Mouse (Mus musculus): Measurements from ENCODE around the gene Efna5. TPM values are rescaled to one million over a fixed set of nuclear protein-coding genes. Genes with fewer than 3 reads are reported as not detected.

Gene Efna5
- polyA plus RNA-seq, 3 experiments from 2014 or later: 0.13 TPM; not detected in 1

- no peak for ATAC-seq
Measured at GRCm38 (mm10) chr17:62746827-62747226, 134.3 kb downstream of the Efna5 start.

DNA sequence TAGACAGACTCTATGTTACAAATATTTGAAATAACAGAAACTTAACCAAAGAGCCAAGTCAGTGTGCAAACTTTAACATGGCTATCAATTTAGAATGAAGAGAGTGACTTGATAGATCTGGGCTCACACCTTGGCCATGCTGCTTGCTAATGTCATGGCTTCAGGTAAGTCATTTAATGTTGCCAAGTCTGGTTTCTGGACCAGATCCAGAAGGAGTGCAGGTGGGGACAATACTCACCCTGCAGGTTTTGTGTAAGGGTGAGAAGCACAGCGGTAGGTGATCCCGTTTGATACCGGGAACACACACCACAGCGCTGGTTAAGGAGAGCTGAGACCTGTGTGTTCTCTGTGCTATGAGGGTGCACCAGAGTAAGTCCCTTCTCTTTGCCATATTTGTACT is 135.8 kb downstream of the Efna5 start:
- ATAC-seq: no peak

GRCm38 (mm10) chr17:62744239-62744638 is 136.9 kb downstream of the Efna5 start:
- no peak for ATAC-seq

GRCm38 (mm10) chr17:62741702-62742101 is 139.4 kb downstream of the Efna5 start:
- no peak for ATAC-seq

DNA sequence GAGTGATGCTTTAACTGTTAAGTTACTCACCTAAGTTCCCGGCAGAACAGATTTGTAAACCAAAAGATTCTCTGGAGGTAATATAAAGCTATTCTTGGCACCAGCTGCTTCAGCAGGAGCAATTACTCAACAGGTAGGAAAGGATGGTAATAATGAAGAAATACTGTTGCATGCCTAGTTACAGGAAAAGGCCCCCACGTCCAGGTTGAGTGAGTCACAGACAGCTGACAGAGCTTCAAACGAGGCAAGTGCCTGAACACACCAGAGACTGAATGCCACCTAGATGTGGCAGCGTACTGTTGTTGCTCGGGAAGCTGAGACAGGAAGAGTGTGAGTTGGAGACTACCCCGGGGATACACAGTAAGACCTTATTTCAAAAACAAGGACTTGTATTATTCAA is 140.1 kb downstream of the Efna5 start:
- ATAC-seq: no peak

- ATAC-seq: no peak
Measured at GRCm38 (mm10) chr17:62739993-62740392, 141.1 kb downstream of the Efna5 start.

DNA sequence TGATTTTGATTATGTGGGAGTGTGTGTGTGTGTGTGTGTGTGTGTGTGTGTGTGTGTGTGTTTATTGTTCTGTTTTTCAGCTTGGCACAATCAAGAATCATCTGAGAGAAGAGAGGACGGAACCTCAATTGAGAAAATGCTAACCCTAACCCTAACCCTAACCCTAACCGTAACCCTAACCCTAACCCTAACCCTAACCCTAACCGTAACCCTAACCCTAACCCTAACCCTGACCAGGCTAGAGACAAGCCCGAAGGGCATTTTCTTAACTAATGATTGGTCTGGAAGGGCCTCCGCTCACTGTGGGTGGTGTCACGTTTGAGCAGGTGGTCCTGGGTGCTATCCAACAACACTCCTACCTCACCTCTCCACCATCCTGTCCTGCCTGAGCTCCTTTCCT is 143.7 kb downstream of the Efna5 start:
- ATAC-seq: no peak

DNA sequence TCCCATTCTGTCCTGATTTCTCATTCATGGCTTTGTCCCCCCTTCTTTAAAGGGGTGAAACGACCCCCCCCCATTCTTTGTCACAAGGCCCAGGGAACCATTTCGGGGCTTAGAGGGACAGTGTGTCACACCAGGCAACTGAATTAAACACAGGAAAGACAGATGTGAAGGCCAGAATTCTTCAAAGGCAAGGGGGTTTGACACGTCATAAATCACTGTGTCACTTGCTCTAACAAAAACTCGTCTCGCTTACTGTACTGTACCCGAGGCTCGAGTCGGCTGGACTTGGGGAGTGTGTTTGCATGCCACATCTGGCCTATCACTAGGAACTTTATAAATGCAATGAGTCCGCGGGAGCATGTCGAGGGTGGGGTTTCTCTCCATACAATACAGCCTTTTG is 145.2 kb downstream of the Efna5 start:
- no peak for ATAC-seq

DNA sequence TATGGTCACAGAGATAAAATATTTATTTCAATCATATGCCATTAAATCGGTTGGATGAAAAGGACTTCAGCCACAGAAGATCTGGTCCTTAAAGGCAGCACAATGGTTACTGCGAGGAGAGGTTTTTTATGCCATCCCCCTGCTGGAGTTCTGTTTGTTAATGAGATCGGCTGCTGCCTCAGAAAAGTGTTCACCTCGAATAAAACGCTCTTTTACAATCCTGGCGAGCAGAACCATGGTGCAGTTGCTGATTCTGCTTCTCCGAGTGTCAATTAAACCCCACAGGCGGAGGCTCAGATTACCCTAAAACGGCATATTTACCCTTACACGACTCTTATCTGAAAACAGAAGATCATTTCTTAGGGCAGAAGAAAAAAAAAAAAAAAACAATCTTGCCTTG is 146.2 kb downstream of the Efna5 start:
- no peak for ATAC-seq

- ATAC-seq: no peak
Measured at GRCm38 (mm10) chr17:62734067-62734466, 147.1 kb downstream of the Efna5 start.

- no peak for ATAC-seq
Measured at GRCm38 (mm10) chr17:62729754-62730470, 151.2 kb downstream of the Efna5 start.

DNA sequence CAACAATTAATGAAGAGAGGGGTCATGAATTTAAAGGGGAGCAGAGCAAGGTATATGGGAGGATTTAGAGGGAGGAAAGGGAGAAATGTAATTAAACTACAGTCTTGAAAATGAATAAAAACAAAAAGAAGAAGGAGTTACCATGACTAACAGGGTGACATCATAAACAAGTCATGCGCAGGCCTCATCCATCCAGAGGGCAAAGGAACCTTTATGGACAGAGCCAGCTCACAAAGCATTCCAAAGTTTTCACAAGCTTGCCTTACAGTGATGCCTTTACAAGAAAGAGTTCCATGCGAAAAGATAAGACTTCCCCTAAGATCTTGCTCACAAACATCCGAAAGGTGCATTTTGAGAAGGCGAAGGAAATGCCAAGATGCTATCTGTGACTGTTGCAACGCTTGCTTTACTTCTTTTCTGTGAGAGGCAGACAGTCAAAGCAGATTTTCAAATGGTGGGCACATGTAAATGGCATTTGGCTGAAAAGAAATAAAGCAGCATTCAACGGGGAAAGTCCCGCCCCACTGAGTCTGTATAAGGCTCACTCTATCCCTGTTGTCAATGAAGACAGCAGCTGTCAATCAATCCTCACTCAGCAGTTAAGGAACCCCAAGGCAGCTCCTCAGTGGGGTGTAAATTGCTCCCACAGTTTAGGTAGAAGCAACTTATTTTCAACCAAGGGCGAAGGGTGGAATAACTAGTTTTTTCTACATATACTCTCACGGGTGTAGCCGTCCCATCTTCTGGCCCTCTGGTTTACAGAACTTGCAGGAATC is 152.8 kb downstream of the Efna5 start:
- ATAC-seq: no peak

DNA sequence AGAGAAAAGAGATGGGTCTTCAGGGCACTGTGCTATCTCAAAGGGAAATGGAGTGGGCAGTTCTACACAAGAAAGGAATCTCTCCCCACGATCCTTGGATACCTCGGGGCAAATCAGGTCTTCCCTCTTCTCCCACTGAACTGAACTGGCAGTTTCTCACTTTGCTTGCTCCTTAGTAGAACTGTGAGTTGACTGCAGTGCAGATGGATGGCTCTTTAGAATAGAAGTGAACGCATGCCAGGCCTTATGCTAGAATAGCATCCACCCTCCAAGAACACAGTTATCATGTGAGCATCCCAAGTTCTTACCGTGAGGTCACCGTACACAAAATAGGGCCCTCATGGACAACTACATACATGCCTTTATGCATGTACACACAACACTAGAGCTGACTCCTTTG is 155.0 kb downstream of the Efna5 start:
- ATAC-seq: no peak

DNA sequence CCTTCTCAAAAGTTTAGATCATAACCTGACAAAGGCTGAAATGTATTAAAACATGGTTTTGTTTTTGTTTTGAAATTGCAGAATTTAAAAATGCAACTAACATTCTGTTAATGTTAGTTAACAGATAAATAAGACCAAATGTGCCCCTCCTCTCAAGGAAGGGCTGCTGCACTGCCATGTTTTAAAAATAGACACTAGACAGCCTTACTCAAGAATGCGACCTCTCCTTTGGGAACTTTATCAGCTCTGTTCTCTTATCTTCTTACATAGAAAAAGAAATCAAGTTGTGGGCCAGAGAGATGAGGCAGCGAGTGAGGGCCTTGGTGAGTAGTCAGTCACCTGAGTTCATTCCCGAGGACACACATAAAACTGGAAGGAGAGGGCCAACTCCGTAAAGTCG is 158.2 kb downstream of the Efna5 start:
- ATAC-seq: no peak

DNA sequence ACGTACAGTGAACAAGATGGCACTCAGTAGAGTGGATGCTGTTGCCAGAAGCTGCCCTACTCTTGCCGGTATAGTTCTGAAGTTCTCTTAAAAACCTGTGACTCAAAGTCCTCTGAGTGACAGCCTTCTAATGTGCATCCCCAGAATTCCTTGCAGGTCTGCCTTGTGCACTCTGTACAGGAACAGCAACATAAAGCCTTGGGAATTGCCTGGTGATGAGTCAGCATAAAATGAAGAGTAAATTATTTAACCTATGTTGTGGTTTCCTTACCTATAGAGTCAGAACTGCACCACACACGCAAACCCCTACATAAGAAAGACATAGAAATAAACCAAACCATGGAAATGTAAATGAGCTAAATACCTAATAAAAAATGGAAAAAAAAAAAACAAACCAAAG is 159.5 kb downstream of the Efna5 start:
- no peak for ATAC-seq

- ATAC-seq: no peak
Measured at GRCm38 (mm10) chr17:62720740-62721450, 160.2 kb downstream of the Efna5 start.

- no peak for ATAC-seq
Measured at GRCm38 (mm10) chr17:62717426-62718131, 163.5 kb downstream of the Efna5 start.

DNA sequence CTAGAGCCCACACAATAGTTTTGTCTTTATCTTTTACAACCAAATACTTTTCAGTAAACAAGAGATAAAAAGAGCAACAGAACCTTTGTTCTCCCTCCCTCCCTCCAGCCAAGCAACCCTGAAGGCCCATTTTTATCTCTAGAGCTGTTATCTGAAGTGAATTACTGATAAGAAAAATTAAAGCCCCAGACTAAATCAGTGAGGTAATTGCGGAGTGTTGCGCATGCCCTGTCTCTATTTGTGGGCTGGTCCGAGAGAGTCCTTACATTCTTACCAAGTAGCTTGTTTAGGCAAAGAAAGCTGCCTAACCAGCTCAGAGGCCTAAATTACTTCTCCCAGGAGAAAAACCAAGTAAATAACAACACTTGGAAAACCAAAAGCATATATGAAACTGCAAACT is 167.7 kb downstream of the Efna5 start:
- no peak for ATAC-seq

DNA sequence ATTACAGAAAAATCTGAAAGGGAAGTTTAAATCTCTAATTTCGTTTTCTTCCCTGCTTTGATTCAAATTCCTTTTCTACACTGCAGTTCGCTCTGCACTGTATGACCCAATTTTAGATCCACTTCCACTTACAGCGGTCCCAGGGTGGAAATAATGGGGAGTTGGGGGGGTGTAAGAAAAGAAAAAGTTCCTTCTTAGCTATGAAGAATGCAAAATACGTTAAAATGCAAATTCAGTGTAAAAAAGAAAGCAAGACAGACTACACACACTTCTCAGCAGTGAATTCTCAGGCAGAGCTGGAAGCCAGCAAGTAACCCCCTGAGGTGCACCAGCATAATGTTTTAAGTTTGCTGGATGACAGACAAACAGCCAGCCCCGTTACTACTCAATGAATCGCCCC is 174.7 kb downstream of the Efna5 start:
- ATAC-seq: no peak

GRCm38 (mm10) chr17:62702020-62702814 is 178.9 kb downstream of the Efna5 start:
- no peak for ATAC-seq

DNA sequence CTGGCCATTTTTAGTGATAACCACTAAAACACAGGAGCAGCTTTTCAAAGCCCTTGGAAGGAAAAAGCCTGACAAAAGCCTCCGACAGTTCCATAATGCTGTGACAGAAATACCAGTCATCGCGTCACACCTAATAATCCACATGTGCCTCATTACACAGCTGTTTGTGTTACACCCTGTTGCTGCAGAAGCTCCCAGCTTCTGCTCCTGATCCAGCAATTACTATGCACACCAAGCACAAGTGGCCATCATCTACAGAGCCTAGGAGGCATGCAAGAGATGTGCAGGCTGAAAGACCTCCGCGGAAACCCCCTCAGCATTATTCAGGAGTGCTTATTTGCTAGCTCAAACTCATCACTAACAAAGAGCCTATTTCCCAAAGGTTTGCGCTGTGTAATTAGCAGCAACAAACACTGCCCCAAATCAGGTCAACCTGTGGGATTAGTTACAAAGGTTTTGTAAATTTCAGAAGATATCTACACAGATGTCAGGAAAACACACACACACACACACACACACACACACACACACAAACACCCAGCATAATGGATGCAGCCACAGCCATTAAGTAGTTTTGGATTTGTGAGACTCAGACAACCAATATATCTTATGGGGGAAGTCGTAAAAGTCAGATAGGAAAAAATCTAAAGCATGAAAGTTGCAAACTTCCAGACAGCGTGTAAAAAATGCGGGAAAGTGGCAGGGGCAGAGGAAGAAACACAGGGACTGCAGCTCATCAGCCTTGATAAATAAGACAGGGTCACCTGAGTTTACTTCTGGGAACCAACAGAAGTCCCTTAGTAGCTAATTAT is 180.1 kb downstream of the Efna5 start:
- no peak for ATAC-seq

All from inflammation-experienced regulatory T-cells, adult 6 months (primary cell).